Mouse (Mus musculus) common myeloid progenitor, adult 5-6 weeks (primary cell): ENCODE measurements around the gene Ephb2. TPM values are rescaled to one million over a fixed set of nuclear protein-coding genes. Genes with fewer than 3 reads are reported as not detected.
A peak's percentile ranks its signal among the peaks of the same experiment; 100 is the strongest.

Source experiments
- ATAC-seq: replicated peaks from 2 replicates; pipeline ENCODE4 v1.8.0; 2016; ENCODE audit warnings: low read depth, mild to moderate bottlenecking, moderate TSS enrichment, inconsistent platforms; ENCODE audit not compliant: poor library complexity, severe bottlenecking
- total RNA-seq: library from RNA; stranded (forward); fragments of 200-1000, 187-1606 nt; gene quantifications from 2 replicates; pipeline ENCODE4 v1.2.3, GENCODE M21; 2017

Gene Ephb2
- 2.6 and 6.4 TPM in 2 replicates for total RNA-seq

DNA sequence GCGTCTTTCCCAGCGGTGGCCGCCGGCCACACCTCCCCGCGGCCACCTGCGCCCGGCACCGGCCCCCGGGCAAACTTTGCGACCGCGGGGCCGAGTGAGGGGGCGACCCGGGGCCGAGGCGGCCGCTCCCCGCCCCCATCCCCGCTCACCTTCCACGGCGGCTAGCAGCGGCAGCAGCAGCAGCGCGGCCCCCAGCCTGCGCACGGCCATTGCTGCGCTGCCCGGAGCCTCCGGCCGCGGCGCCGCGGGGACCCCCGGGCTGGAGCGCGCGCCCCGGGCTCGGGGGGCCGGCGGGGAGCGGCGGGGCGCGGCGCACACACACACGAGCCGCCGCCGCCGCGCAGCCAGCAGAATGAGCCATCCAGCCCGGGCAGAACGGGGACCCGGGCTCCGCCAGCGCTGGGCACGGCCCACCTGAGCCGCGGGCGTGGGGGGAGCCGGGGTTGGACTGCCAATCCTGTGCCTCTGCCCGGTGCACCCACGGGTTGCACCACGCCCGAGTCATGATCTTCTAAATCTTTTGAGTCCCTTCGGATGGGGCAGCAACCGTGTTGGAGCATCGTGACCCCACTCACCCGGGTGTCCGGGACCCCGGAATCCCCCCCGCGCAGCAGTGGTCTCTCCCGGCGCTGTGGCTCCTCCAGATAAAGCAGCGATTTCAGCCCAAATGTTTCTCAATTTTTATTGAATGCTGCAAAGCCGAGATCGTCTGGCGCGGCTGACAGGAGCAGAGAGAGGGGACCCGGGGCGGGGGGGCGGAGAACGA lies at the start of gene Ephb2:
Gene Ephb2, minus strand, starts transcription at position 368 of the 766 bp plus-strand sequence.
- peak; percentile 61 for ATAC-seq

GRCm38 (mm10) chr4:136878601-136879000 lies 42.8 kb upstream of the Ephb2 start:
- no peak for ATAC-seq

GRCm38 (mm10) chr4:136878171-136878570 lies 42.4 kb upstream of the Ephb2 start:
- no peak for ATAC-seq

GRCm38 (mm10) chr4:136876971-136877370 lies 41.2 kb upstream of the Ephb2 start:
- ATAC-seq = peak; percentile 62

DNA sequence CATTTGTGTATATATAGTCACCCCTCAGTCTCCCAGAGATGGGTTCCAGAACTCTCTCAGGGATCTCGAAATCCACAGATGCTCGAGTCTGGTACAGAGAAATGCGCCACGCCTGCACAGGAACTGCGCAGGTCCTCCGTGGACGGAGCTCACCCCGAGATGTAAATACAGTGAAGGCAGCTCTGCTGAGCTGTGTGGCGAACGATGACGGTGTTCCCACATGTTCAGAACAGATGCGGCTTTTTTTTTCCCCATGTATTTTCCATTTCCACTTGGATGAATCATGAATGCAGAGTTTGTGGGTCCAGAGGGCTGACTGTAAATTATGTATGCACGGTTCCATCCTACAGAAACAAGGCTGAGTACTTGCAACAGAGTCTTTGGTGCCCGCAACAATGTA lies 39.2 kb upstream of the Ephb2 start:
- ATAC-seq = no peak

DNA sequence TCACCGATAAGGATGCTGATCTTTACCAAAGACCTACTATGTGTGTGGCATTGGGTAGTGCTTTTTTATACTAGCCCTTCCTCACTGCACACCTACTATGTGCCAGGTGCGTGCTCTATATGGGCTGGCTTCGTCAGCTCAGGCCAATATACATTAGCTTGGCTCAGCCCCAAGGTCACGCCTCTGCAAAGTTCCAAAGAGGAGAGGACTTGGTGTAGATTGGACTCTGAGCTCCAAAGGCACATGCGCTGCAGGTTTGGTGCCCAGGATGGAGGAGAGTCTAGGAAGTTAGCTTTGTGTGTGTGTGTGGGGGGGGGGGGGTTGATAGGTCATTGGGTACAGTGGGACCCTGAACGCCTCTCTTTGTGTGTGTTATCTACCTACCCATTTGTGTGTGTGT lies 32.6 kb upstream of the Ephb2 start:
- ATAC-seq = no peak

DNA sequence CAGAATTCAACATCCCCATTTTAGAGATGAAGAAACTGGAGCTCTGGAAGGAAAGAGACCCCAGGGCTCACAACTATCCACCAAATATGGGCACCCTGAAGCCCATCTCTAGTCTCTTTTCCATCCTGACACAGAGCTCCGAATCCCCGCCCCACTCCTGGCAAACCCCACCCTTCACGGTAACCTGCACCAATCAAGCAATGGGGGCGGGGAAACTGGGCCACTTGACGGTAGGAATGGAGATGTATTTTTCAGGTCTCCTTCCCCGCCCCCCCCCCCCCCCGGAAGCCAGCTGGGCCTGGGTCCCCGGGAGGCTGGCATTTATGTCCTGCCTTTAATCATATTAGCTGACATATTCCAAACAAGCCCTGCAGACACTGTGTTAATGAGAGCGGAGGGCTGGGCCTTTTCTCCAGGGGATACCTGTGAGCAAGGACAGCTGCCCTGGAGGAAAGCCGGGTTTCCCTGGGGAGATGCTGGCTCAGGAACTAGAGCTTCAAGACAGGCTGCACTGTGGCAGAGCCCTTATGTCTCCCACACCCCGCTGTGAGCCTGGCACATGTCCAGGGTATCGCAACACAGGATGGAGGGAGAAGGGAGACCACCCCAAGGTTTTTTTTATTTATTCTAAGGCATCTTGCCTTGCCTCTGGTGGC lies 32.0 kb upstream of the Ephb2 start:
- no peak for ATAC-seq

DNA sequence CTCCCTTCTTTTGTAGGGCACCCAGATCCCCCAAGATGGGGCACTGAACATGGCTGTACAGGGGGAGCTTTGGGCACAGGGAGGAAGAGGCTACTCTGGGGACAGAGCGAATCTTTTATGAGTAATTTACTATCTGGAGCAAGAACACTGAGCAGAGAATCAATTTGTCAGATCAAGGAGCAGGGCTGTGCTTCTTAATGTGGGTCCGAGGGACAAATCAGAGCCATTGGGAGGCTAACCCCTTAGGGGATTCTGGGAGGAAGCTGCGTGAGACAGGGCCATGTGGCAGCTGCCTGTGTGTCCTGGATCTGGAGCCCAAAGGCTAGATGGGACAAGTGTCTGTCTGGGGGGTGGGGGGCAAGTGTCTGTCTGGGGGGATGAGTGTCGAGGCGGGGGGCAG lies 29.7 kb upstream of the Ephb2 start:
- ATAC-seq = no peak

DNA sequence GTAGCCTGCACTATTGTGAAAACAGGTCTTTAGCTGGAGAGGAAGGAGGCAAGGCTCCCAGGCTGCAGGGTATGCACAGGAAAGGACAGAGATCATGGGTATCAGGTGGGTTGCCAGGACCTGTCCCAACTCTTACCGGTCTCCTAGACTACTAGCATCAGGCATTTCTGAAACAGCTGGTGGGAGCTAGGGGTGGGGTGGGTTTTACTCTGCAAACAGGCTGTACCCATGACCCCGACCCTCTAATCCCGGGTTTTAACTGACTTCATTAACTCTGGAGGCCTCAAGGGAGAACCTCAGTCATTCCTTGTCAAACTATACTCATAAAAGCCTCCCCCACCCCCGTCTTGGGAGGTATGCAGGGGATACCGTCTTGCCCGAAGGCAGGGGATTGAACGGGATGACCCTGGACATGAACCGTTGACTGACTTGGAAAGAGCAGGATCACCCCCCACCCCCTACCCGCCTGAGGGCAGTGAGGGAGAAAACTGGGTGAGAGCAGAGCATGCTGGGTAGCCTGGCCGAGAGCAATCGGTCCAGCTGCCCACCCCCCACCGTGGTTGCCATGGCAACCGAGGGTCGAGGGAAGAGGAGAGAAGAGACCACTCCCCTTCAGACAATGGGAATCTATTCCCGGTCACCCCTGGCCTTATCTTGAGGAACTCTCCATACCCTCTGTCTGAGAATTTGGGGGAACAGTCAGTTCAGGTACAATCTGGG lies 29.1 kb upstream of the Ephb2 start:
- ATAC-seq = no peak

DNA sequence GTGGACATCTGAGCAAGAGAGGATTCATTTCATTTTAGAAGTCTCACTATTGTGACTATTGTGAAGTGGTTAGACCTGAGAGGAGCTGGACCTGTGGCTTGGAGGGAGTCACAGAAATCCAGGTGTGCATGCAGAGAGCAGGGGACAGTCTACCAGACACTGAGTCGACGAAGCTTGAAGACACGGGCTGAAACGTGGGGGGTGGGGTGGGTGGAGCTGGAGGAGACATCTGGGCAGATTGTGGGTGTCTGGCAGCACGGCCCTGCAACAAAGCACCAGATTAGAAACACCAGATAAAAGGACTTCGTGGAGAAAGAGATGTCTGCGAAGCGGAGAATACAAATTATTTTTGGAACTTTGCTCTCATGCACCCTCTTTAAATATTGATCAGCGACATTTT lies 27.7 kb upstream of the Ephb2 start:
- no peak for ATAC-seq

DNA sequence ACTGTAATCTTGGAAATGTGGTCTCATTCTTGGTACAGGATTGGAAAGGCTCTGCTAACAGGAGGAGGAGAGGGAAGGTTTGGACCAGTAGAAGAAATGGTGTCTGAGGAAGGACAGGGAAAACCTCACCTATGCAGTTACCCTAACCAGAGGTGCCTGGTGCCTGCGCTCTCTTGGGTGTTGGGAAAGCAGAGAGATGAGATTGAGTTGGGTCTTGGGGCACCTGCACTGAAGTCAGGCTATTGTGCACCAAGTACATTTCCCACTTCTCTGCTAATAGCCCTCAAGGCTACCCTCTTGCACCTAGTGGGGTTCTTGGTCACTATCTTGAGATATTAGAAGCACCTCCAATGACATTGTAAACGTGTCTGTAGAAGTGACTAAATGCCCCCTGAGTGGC lies 26.6 kb upstream of the Ephb2 start:
- ATAC-seq = no peak

- ATAC-seq = no peak
Observed at GRCm38 (mm10) chr4:136861806-136862205, 26.0 kb upstream of the Ephb2 start.

GRCm38 (mm10) chr4:136860022-136860421 lies 24.2 kb upstream of the Ephb2 start:
- no peak for ATAC-seq

- ATAC-seq = no peak
Observed at GRCm38 (mm10) chr4:136855081-136855480, 19.3 kb upstream of the Ephb2 start.

- ATAC-seq = no peak
Observed at GRCm38 (mm10) chr4:136852989-136853388, 17.2 kb upstream of the Ephb2 start.

- no peak for ATAC-seq
Observed at GRCm38 (mm10) chr4:136852119-136852518, 16.3 kb upstream of the Ephb2 start.

- ATAC-seq = no peak
Observed at GRCm38 (mm10) chr4:136848565-136848964, 12.8 kb upstream of the Ephb2 start.

- no peak for ATAC-seq
Observed at GRCm38 (mm10) chr4:136847166-136847565, 11.4 kb upstream of the Ephb2 start.

GRCm38 (mm10) chr4:136842802-136843201 lies 7.0 kb upstream of the Ephb2 start:
- no peak for ATAC-seq

- peak; percentile 55 for ATAC-seq
Observed at GRCm38 (mm10) chr4:136842033-136842432, 6.2 kb upstream of the Ephb2 start.

- peak; percentile 90 for ATAC-seq
Observed at GRCm38 (mm10) chr4:136841056-136841455, 5.3 kb upstream of the Ephb2 start.
